Mouse (Mus musculus): ENCODE data around the gene Kif3b.
A peak's percentile ranks its signal among the peaks of the same experiment; 100 is the strongest.
"Not testable (repeated sequence)": the region's sequence is repeated elsewhere in the genome, so short reads cannot be mapped to it uniquely, and the experiment has no call there.

Gene Kif3b

GRCm38 (mm10) chr2:153290938-153291928 is at the start of gene Kif3b:
Kif3b (plus strand) TSS chr2:153291413.
- peak; percentile 92 for DNase-seq

- DNase-seq, result no peak
These were observed 49.1 kb upstream of the Kif3b start for GRCm38 (mm10) chr2:153242156-153242555.

GRCm38 (mm10) chr2:153249751-153250150 is 41.5 kb upstream of the Kif3b start:
- no peak for DNase-seq

GRCm38 (mm10) chr2:153256604-153257003 is 34.6 kb upstream of the Kif3b start:
- no peak for DNase-seq

GRCm38 (mm10) chr2:153259030-153259863 is 32.0 kb upstream of the Kif3b start:
- peak in 1 of 2 experiments; percentile 16 for DNase-seq

- no peak for DNase-seq
These were observed 31.1 kb upstream of the Kif3b start for GRCm38 (mm10) chr2:153259864-153260674.

GRCm38 (mm10) chr2:153263053-153263452 is 28.2 kb upstream of the Kif3b start:
- no peak for DNase-seq

- DNase-seq, result no peak
These were observed 23.9 kb upstream of the Kif3b start for GRCm38 (mm10) chr2:153267331-153267730.

GRCm38 (mm10) chr2:153270231-153270915 is 20.8 kb upstream of the Kif3b start:
- not testable (repeated sequence) for DNase-seq

GRCm38 (mm10) chr2:153274200-153274918 is 16.9 kb upstream of the Kif3b start:
- not testable (repeated sequence) for DNase-seq

GRCm38 (mm10) chr2:153274919-153275247 is 16.3 kb upstream of the Kif3b start:
- no peak for DNase-seq

- DNase-seq, result not testable (repeated sequence)
These were observed 15.6 kb upstream of the Kif3b start for GRCm38 (mm10) chr2:153275577-153275976.

- DNase-seq, result no peak
These were observed 14.8 kb upstream of the Kif3b start for GRCm38 (mm10) chr2:153276440-153276839.

GRCm38 (mm10) chr2:153276846-153277245 is 14.4 kb upstream of the Kif3b start:
- DNase-seq, result not testable (repeated sequence)

GRCm38 (mm10) chr2:153278357-153278756 is 12.9 kb upstream of the Kif3b start:
- DNase-seq, result no peak

- DNase-seq, result no peak
These were observed 7.3 kb upstream of the Kif3b start for GRCm38 (mm10) chr2:153283919-153284318.

GRCm38 (mm10) chr2:153286524-153286923 is 4.7 kb upstream of the Kif3b start:
- no peak for DNase-seq

- DNase-seq, result peak in 1 of 2 experiments; percentile 40
These were observed 3.4 kb upstream of the Kif3b start for GRCm38 (mm10) chr2:153287835-153288234.

- DNase-seq, result peak in 1 of 2 experiments; percentile 39
These were observed 1.2 kb downstream of the Kif3b start for GRCm38 (mm10) chr2:153292305-153292861.

GRCm38 (mm10) chr2:153295196-153295595 is 4.0 kb downstream of the Kif3b start:
- no peak for DNase-seq

- DNase-seq, result no peak
These were observed 6.6 kb downstream of the Kif3b start for GRCm38 (mm10) chr2:153297771-153298170.

All from lung, postnatal 4 days (tissue).